In the genomic region with DNA sequence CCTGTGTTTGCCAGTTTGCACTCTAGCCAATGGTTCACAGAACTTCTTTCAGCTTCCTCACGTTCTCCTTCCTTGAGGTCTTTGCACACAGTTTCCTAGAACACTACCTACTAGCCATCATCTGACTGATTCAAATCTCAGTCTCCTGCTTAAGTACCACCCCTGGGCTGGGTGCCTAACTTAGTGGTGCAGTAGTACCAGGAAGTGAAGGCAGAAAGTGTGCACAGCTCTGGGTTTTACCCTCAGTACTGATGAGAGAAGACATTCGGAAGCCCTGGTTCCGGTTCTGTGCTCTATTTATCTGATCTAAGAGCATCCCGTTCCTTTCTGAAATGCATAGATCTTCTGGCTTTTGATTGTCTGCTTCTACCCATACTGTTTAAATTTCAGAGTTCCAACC, we compare ENCODE assay signal across 19 mouse cellular contexts. TPM values are rescaled to one million over a fixed set of nuclear protein-coding genes. Genes with fewer than 3 reads are reported as not detected.
DNase-seq lines count a peak whose midpoint lies in the region; ATAC-seq lines count a peak whose summit lies in the region.
"Had no signal": no experiment of that assay in that cellular context is flagged by ENCODE, and none has a peak within 500 bp of the region (broad histone marks: within the 10 kb centered on the region; RNA-seq: fewer than 3 reads in every experiment).

No protein-coding gene starts in this region.

- H3K27ac ChIP-seq in limb, embryonic 15.5 days, result 0 out of 2 replicates have a peak overlapping the region, but pooled peaks have one; percentile 5
- no peak overlapping the region for H3K27ac ChIP-seq in limb, embryonic 10.5 days
- H3K27ac ChIP-seq: embryonic facial prominence, embryonic 13.5 days; forebrain, embryonic 13.5 days; heart, embryonic 13.5 days had no signal

- no peaks in the 10 kb centered on the region for H3K36me3 ChIP-seq in limb, embryonic 15.5 days
- H3K36me3 ChIP-seq in limb, embryonic 10.5 days, result no peaks in the 10 kb centered on the region
- H3K36me3 ChIP-seq: embryonic facial prominence, embryonic 13.5 days; heart, embryonic 13.5 days; intestine, embryonic 15.5 days had no signal

- no peak overlapping the region for H3K4me3 ChIP-seq in limb, embryonic 15.5 days
- no peak overlapping the region for H3K4me3 ChIP-seq in limb, embryonic 10.5 days
- H3K4me3 ChIP-seq: embryonic facial prominence, embryonic 13.5 days; forebrain, embryonic 13.5 days; heart, embryonic 13.5 days; intestine, embryonic 15.5 days had no signal

- H3K27me3 ChIP-seq in limb, embryonic 15.5 days, result no peaks in the 10 kb centered on the region
- no peaks in the 10 kb centered on the region for H3K27me3 ChIP-seq in limb, embryonic 10.5 days (ENCODE audit: low read depth, poor library complexity, severe bottlenecking)
- H3K27me3 ChIP-seq: embryonic facial prominence, embryonic 13.5 days; forebrain, embryonic 13.5 days; heart, embryonic 13.5 days; intestine, embryonic 15.5 days; Patski had no signal

- peaks cover 6% of the 10 kb centered on the region; the same call in 1 of the 2 replicates for H3K4me1 ChIP-seq in limb, embryonic 15.5 days
- no peaks in the 10 kb centered on the region for H3K4me1 ChIP-seq in limb, embryonic 10.5 days
- H3K4me1 ChIP-seq: embryonic facial prominence, embryonic 13.5 days; forebrain, embryonic 13.5 days; heart, embryonic 13.5 days; intestine, embryonic 15.5 days had no signal

- 82% methylated on average over 4 of the region's 4 CpGs for WGBS in limb, embryonic 15.5 days
- 93% methylated on average over 4 of the region's 4 CpGs for WGBS in limb, embryonic 10.5 days

- no peak for ATAC-seq in limb, embryonic 15.5 days (ENCODE audit: insufficient number of reproducible peaks, low FRiP score, low TSS enrichment, low read depth)
- peak; percentile 96 for ATAC-seq in CD4-positive, CD25-positive, alpha-beta regulatory T cell, adult 4 months
- peak; percentile 97 for ATAC-seq in inflammation-experienced regulatory T-cells, adult 6 months
- ATAC-seq: forebrain, embryonic 13.5 days; forebrain, postnatal 0 days; hindbrain, embryonic 16.5 days had no signal

- H3K9ac ChIP-seq in limb, embryonic 15.5 days, result no peak overlapping the region
- H3K9ac ChIP-seq: embryonic facial prominence, embryonic 13.5 days; forebrain, embryonic 13.5 days; forebrain, postnatal 0 days; heart, embryonic 13.5 days; intestine, embryonic 15.5 days had no signal

- no peak overlapping the region for H3K4me2 ChIP-seq in limb, embryonic 15.5 days
- H3K4me2 ChIP-seq: embryonic facial prominence, embryonic 13.5 days; forebrain, embryonic 13.5 days; heart, embryonic 13.5 days; intestine, embryonic 15.5 days had no signal

- DNase-seq in limb, embryonic 10.5 days (ENCODE audit: low spot score), result no peak
- DNase-seq in frontal cortex, postnatal 25 days (ENCODE audit: low spot score in 2 of 2), result no peak
- no peak for DNase-seq in urinary bladder, adult 18-20 months (ENCODE audit: low spot score in 2 of 2)
- DNase-seq: adrenal gland, adult 2 months; adrenal gland, postnatal 25 days; cerebellum, adult 18-20 months; cerebellum, adult 9-11 months; cerebellum, postnatal 36 days; forebrain, postnatal 0 days; heart, postnatal 36 days had no signal

- H3K9me3 ChIP-seq in limb, embryonic 15.5 days, result no peaks in the 10 kb centered on the region
- H3K9me3 ChIP-seq in limb, embryonic 10.5 days (replicated peaks), result no peaks in the 10 kb centered on the region
- H3K9me3 ChIP-seq: embryonic facial prominence, embryonic 13.5 days; forebrain, embryonic 13.5 days; heart, embryonic 13.5 days; intestine, embryonic 15.5 days had no signal

RNA-seq across cellular contexts. Expression of gene S100a10, which starts 26.8 kb away (rescaled TPM):
- polyA plus RNA-seq in limb, embryonic 15.5 days (2015; fragmentation: Nextera tagmentation; extraction: Ambion mirVana), result 826 and 857 TPM in 2 replicates
- 74.9 and 78.4 TPM in 2 replicates for polyA plus RNA-seq in limb, embryonic 10.5 days (2016; fragmentation: Nextera tagmentation; extraction: Ambion mirVana)
- polyA plus RNA-seq in CD4-positive, CD25-positive, alpha-beta regulatory T cell, adult 4 months (2017; shearing (Covaris generic)), result 100 to 1,000 TPM; 693 to 848 TPM
- 1,000 to 10,000 TPM in 1 of 3 experiments, 100 to 1,000 TPM in 2; 678 to 1,984 (median 706) TPM for polyA plus RNA-seq in inflammation-experienced regulatory T-cells, adult 6 months (2017; shearing (Covaris generic))
